Mouse (Mus musculus) heart, postnatal 0 days (tissue): ENCODE measurements around the gene Ccdc149. TPM values are rescaled to one million over a fixed set of nuclear protein-coding genes. Genes with fewer than 3 reads are reported as not detected.

Experiments used
- ATAC-seq: fragments of 200-750 bp; cut with Nextera tagmentation; 2 replicates; pipeline ENCODE4 v1.8.0; 2017; ENCODE audit warnings: low read depth, moderate number of reproducible peaks, moderate library complexity; ENCODE audit not compliant: insufficient read depth
- DNase-seq: peaks from one replicate; pipeline ENCODE4 v3.0.0-alpha.2; 2016; ENCODE audit warnings: low spot score
- H3K27ac ChIP-seq: fragments of 300-500 bp; sonication (generic); 2 replicates; pipeline ENCODE4 v1.5.1; 2014; ENCODE audit warnings: low read depth, mild to moderate bottlenecking
- H3K27me3 ChIP-seq: fragments of 300-500 bp; sonication (generic); 2 replicates; pipeline ENCODE4 v1.6.1; 2014; ENCODE audit warnings: low read length, mixed read lengths; ENCODE audit not compliant: control insufficient read depth, insufficient read depth
- H3K36me3 ChIP-seq: fragments of 300-500 bp; sonication (generic); replicated peaks from 2 replicates; pipeline ENCODE4 v1.6.1; 2014; ENCODE audit warnings: low read length, mixed read lengths; ENCODE audit not compliant: control insufficient read depth, insufficient read depth
- H3K4me1 ChIP-seq: fragments of 300-500 bp; sonication (generic); 2 replicates; pipeline ENCODE4 v1.6.1; 2014; ENCODE audit warnings: antibody characterized with exemption; ENCODE audit not compliant: control insufficient read depth, insufficient read depth
- H3K4me2 ChIP-seq: fragments of 300-500 bp; sonication (generic); 2 replicates; pipeline ENCODE4 v1.6.1; 2014; ENCODE audit warnings: low read depth, mild to moderate bottlenecking, low read length, moderate library complexity
- H3K4me3 ChIP-seq: fragments of 300-500 bp; sonication (generic); 2 replicates; pipeline ENCODE4 v1.5.1; 2014; ENCODE audit warnings: low read depth, low read length
- H3K9ac ChIP-seq: fragments of 300-500 bp; sonication (generic); replicated peaks from 2 replicates; pipeline ENCODE4 v1.6.1; 2014; ENCODE audit warnings: low read depth, low read length, mixed read lengths
- H3K9me3 ChIP-seq: fragments of 300-500 bp; sonication (generic); replicated peaks from 2 replicates; pipeline ENCODE4 v1.6.1; 2016; ENCODE audit warnings: low read length; ENCODE audit not compliant: control insufficient read depth
- CTCF ChIP-seq: IDR thresholded peaks from 2 replicates; pipeline ENCODE4 v1.5.1; 2016; ENCODE audit warnings: antibody characterized with exemption, control low read depth, low read depth
- EP300 ChIP-seq: IDR thresholded peaks from 2 replicates; pipeline ENCODE4 v1.6.1; 2016; ENCODE audit warnings: antibody characterized with exemption, low read depth
- WGBS: fragments of 180-500 bp; shearing (Covaris S2); extraction: QIAGEN DNeasy Blood & Tissue Kit; methylation state at CpG from one replicate; pipeline ENCODE4 v1.1.7; 2014; 5-methylcytosine and 5-hydroxymethylcytosine counted together
- polyA plus RNA-seq: library from polyadenylated mRNA; unstranded; fragments of >200 nt; fragmentation: Nextera tagmentation; extraction: Ambion mirVana; gene quantifications from 2 replicates; pipeline ENCODE4 v1.2.1, GENCODE M21; 2015
- total RNA-seq: library from RNA; depleted of rRNA; stranded (reverse); fragments of >200 nt; gene quantifications from 2 replicates; pipeline ENCODE4 v1.2.3, GENCODE M21; 2014; ENCODE audit warnings: low replicate concordance

Ccdc149 gene
- total and polyA plus RNA-seq, 2 experiments from 2014 or later = 3.1 TPM

GRCm38 (mm10) chr5:52364521-52364920, 106.8 kb downstream of the Ccdc149 start:
- ATAC-seq = no peak
- 0 out of 2 replicates have a peak, but pooled peaks cover 6% of the 10 kb centered on the region for H3K4me1 ChIP-seq
- WGBS = 71% methylated on average over 5 of the region's 5 CpGs
- TF ChIP-seq CTCF (no peak), EP300 (no peak)
- no peak overlapping the region for H3K27ac ChIP-seq
- DNase-seq = no peak
- no peak overlapping the region for H3K4me3 ChIP-seq
- H3K9ac ChIP-seq = no peak overlapping the region
- peaks cover 13% of the 10 kb centered on the region; the same call in 1 of the 2 replicates for H3K27me3 ChIP-seq
- no peak overlapping the region for H3K4me2 ChIP-seq
- no peaks in the 10 kb centered on the region for H3K36me3 ChIP-seq
- H3K9me3 ChIP-seq = no peaks in the 10 kb centered on the region

- H3K27me3 ChIP-seq = peaks cover 7% of the 10 kb centered on the region; the same call in 1 of the 2 replicates
- H3K9me3 ChIP-seq = no peaks in the 10 kb centered on the region
- H3K9ac ChIP-seq = no peak within 1 kb of the TSS
- 0 out of 2 replicates have a peak within 1 kb of the TSS, but pooled peaks have one; percentile 11 for H3K27ac ChIP-seq
- ATAC-seq = peak; percentile 76; the same call in 1 of the 2 replicates
- TF ChIP-seq EP300 (no peak), CTCF (no peak)
- H3K4me1 ChIP-seq = 0 out of 2 replicates have a peak, but pooled peaks cover 6% of the 10 kb centered on the region
- no peak within 1 kb of the TSS for H3K4me3 ChIP-seq
- WGBS = 30% methylated on average over 11 of the region's 11 CpGs
- peak within 1 kb of the TSS; percentile 7; the same call in 1 of the 2 replicates for H3K4me2 ChIP-seq
- DNase-seq = peak; percentile 29
- H3K36me3 ChIP-seq = no peaks in the 10 kb centered on the region
Measured at GRCm38 (mm10) chr5:52363468-52364150, 107.7 kb downstream of the Ccdc149 start, which contains the start of gene Sod3. Gene Sod3, plus strand, starts transcription at chr5:52363791.

- no peaks in the 10 kb centered on the region for H3K9me3 ChIP-seq
- no peaks in the 10 kb centered on the region for H3K36me3 ChIP-seq
- no peak overlapping the region for H3K4me2 ChIP-seq
- H3K4me3 ChIP-seq = no peak overlapping the region
- 70% methylated on average over 6 of the region's 6 CpGs for WGBS
- 0 out of 2 replicates have a peak, but pooled peaks cover 6% of the 10 kb centered on the region for H3K4me1 ChIP-seq
- TF ChIP-seq EP300 (no peak), CTCF (no peak)
- DNase-seq = no peak
- H3K27ac ChIP-seq = 0 out of 2 replicates have a peak overlapping the region, but pooled peaks have one; percentile 11
- H3K27me3 ChIP-seq = peaks cover 2% of the 10 kb centered on the region; the same call in 1 of the 2 replicates
- no peak overlapping the region for H3K9ac ChIP-seq
- no peak for ATAC-seq
Measured at GRCm38 (mm10) chr5:52362776-52363467, 108.4 kb downstream of the Ccdc149 start.

- 0 out of 2 replicates have a peak, but pooled peaks cover 6% of the 10 kb centered on the region for H3K4me1 ChIP-seq
- no peaks in the 10 kb centered on the region for H3K9me3 ChIP-seq
- H3K27me3 ChIP-seq = no peaks in the 10 kb centered on the region
- no peak overlapping the region for H3K4me2 ChIP-seq
- DNase-seq = no peak
- 47% methylated on average over 21 of the region's 21 CpGs for WGBS
- no peak overlapping the region for H3K9ac ChIP-seq
- TF ChIP-seq CTCF (no peak), EP300 (no peak)
- no peak overlapping the region for H3K4me3 ChIP-seq
- ATAC-seq = no peak
- no peak overlapping the region for H3K27ac ChIP-seq
- H3K36me3 ChIP-seq = no peaks in the 10 kb centered on the region
Measured at GRCm38 (mm10) chr5:52360286-52361049, 110.9 kb downstream of the Ccdc149 start.

- no peak for DNase-seq
- Histone ChIP-seq H3K4me2 (no peak overlapping the region), H3K4me3 (no peak overlapping the region), H3K27me3 (no peaks in the 10 kb centered on the region), H3K27ac (no peak overlapping the region), H3K36me3 (no peaks in the 10 kb centered on the region), H3K9me3 (no peaks in the 10 kb centered on the region), H3K4me1 (0 out of 2 replicates have a peak, but pooled peaks cover 6% of the 10 kb centered on the region), H3K9ac (no peak overlapping the region)
- no peak for ATAC-seq
- TF ChIP-seq EP300 (no peak), CTCF (no peak)
- 74% methylated on average over 6 of the region's 6 CpGs for WGBS
Measured at GRCm38 (mm10) chr5:52358120-52358519, 113.2 kb downstream of the Ccdc149 start.
